Comparison of ENCODE assay signal across 16 mouse cellular contexts in the genomic region with DNA sequence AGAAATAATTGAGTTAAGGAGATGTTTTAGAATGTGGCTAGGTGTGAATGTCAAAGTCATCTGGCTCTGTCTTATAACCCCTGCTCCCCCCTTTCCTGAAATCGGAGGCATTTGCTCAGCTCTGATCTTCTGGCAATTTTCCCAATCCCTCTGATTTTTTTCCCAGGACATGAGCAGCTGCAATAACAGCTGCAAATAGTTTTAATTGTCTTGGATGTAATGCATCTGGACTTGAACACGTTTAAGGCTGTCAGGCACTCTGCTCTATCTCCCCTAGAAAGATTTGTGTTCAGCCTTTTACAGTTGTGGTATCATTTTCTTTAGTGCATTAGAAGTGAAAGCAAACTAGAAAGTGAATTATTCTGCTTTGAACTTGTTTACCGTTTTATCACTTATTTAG.
DNase-seq lines count a peak whose midpoint lies in the region; ATAC-seq and TF ChIP-seq lines count a peak whose summit lies in the region.
"Had no signal": no experiment of that assay in that cellular context is flagged by ENCODE, and none has a peak within 500 bp of the region (broad histone marks: within the 10 kb centered on the region; RNA-seq: fewer than 3 reads in every experiment).

No protein-coding gene starts in this region.

- no peaks in the 10 kb centered on the region for H3K4me1 ChIP-seq in kidney, postnatal 0 days (replicated peaks; ENCODE audit: insufficient read depth, low read length)
- peaks cover 3% of the 10 kb centered on the region; the same call in 1 of the 2 replicates for H3K4me1 ChIP-seq in limb, embryonic 14.5 days (ENCODE audit: control insufficient read depth, insufficient read depth, low read length)
- H3K4me1 ChIP-seq: forebrain, embryonic 15.5 days; heart, embryonic 15.5 days had no signal

- H3K4me2 ChIP-seq in kidney, postnatal 0 days (ENCODE audit: low read length), result no peak overlapping the region
- no peak overlapping the region for H3K4me2 ChIP-seq in limb, embryonic 14.5 days (replicated peaks; ENCODE audit: low read depth, low read length, severe bottlenecking)
- H3K4me2 ChIP-seq: embryonic facial prominence, embryonic 15.5 days; forebrain, embryonic 15.5 days; heart, embryonic 15.5 days; liver, embryonic 11.5 days had no signal

- peak; percentile 34 to 41 for DNase-seq in heart, adult 18-20 months
- no peak for DNase-seq in heart, postnatal 4 days
- peak; percentile 81 for DNase-seq in kidney, postnatal 0 days (ENCODE audit: low spot score)
- no peak for DNase-seq in kidney, postnatal 25 days
- peak; percentile 52 for DNase-seq in brain, embryonic 14.5 days (ENCODE audit: low read depth)
- DNase-seq in limb, embryonic 14.5 days (ENCODE audit: low spot score), result peak; percentile 52
- DNase-seq in cerebellum, postnatal 25 days, result no peak
- DNase-seq: adrenal gland, postnatal 10 days; cerebellum, adult 9-10 months; gastrocnemius, postnatal 10 days had no signal

- TF ChIP-seq POLR2A in brain, embryonic 14.5 days (IDR thresholded peaks at IDR 0.05; ENCODE audit: borderline replicate concordance, extremely low read depth, insufficient read depth, insufficient read length, poor library complexity, severe bottlenecking), result no peak
- TF ChIP-seq POLR2A in limb, embryonic 14.5 days (IDR thresholded peaks at IDR 0.05; ENCODE audit: borderline replicate concordance, extremely low read depth, insufficient read depth, insufficient read length), result no peak

- no peaks in the 10 kb centered on the region for H3K36me3 ChIP-seq in kidney, postnatal 0 days (ENCODE audit: insufficient read depth, low read length)
- no peaks in the 10 kb centered on the region for H3K36me3 ChIP-seq in limb, embryonic 14.5 days (ENCODE audit: control insufficient read depth, insufficient read depth, low read length)
- H3K36me3 ChIP-seq: embryonic facial prominence, embryonic 15.5 days; forebrain, embryonic 15.5 days; heart, embryonic 15.5 days had no signal

- no peak overlapping the region for H3K27ac ChIP-seq in kidney, postnatal 0 days
- H3K27ac ChIP-seq in limb, embryonic 14.5 days (replicated peaks; ENCODE audit: low read depth, low read length), result no peak overlapping the region
- H3K27ac ChIP-seq: embryonic facial prominence, embryonic 15.5 days; forebrain, embryonic 15.5 days; heart, embryonic 15.5 days; layer of hippocampus, adult 2 months; left cerebral cortex, adult 2 months had no signal

- no peaks in the 10 kb centered on the region for H3K9me3 ChIP-seq in kidney, postnatal 0 days (replicated peaks; ENCODE audit: low read length)
- H3K9me3 ChIP-seq in limb, embryonic 14.5 days (ENCODE audit: control insufficient read depth, low read length), result no peaks in the 10 kb centered on the region
- H3K9me3 ChIP-seq: embryonic facial prominence, embryonic 15.5 days; forebrain, embryonic 15.5 days; heart, embryonic 15.5 days had no signal

- H3K27me3 ChIP-seq in kidney, postnatal 0 days (ENCODE audit: insufficient read depth, low read length), result no peaks in the 10 kb centered on the region
- no peaks in the 10 kb centered on the region for H3K27me3 ChIP-seq in limb, embryonic 14.5 days (ENCODE audit: control insufficient read depth, insufficient read depth, low read length)
- H3K27me3 ChIP-seq: embryonic facial prominence, embryonic 15.5 days; forebrain, embryonic 15.5 days; heart, embryonic 15.5 days had no signal

- no peak for ATAC-seq in kidney, postnatal 0 days (replicated peaks; ENCODE audit: low FRiP score, low read depth)
- peak; percentile 85; the same call in 1 of the 2 replicates for ATAC-seq in limb, embryonic 14.5 days (ENCODE audit: low FRiP score, low read depth)
- ATAC-seq: forebrain, embryonic 15.5 days had no signal

- 12% methylated on average over 3 of the region's 3 CpGs for WGBS in kidney, postnatal 0 days
- whole genome bisulfite sequencing in limb, embryonic 14.5 days, result 27% methylated on average over 3 of the region's 3 CpGs

- TF ChIP-seq CTCF in kidney, postnatal 0 days (IDR thresholded peaks at IDR 0.05; ENCODE audit: low read depth), result no peak
- TF ChIP-seq CTCF in brain, embryonic 14.5 days (IDR thresholded peaks at IDR 0.05; ENCODE audit: borderline replicate concordance, extremely low read depth, insufficient read depth, insufficient read length), result no peak

- H3K4me3 ChIP-seq in kidney, postnatal 0 days (replicated peaks; ENCODE audit: low read depth, low read length), result no peak overlapping the region
- no peak overlapping the region for H3K4me3 ChIP-seq in limb, embryonic 14.5 days (replicated peaks; ENCODE audit: low read length)
- H3K4me3 ChIP-seq: embryonic facial prominence, embryonic 15.5 days; forebrain, embryonic 15.5 days; heart, embryonic 15.5 days; layer of hippocampus, adult 2 months; left cerebral cortex, adult 2 months had no signal

- H3K9ac ChIP-seq in kidney, postnatal 0 days (ENCODE audit: low read depth, low read length), result no peak overlapping the region
- H3K9ac ChIP-seq in limb, embryonic 14.5 days (ENCODE audit: low read depth, low read length, severe bottlenecking), result no peak overlapping the region
- H3K9ac ChIP-seq: embryonic facial prominence, embryonic 15.5 days; forebrain, embryonic 15.5 days; heart, embryonic 15.5 days had no signal

Comparison
In these comparisons a context has a peak if more than half of its experiments do, and no peak if none do; other contexts are left out.
1. DNase-seq: peak in heart, adult 18-20 months (2 of 2), kidney, postnatal 0 days (single experiment), brain, embryonic 14.5 days (single experiment) and limb, embryonic 14.5 days (single experiment); none in heart, postnatal 4 days (single experiment), kidney, postnatal 25 days (0 of 2) and cerebellum, postnatal 25 days (0 of 2).